Mouse (Mus musculus) neural tube, embryonic 12.5 days (tissue): Measurements from ENCODE around the gene Hoxd8. TPM values are rescaled to one million over a fixed set of nuclear protein-coding genes. Genes with fewer than 3 reads are reported as not detected.

Source experiments
- ATAC-seq: fragments of 200-750 bp; cut with Nextera tagmentation; 2 replicates; pipeline ENCODE4 v1.8.0; 2017; ENCODE audit warnings: low read depth, mild to moderate bottlenecking, moderate TSS enrichment, moderate library complexity; ENCODE audit not compliant: low FRiP score
- H3K27ac ChIP-seq: fragments of 300-500 bp; sonication (generic); 2 replicates; pipeline ENCODE4 v1.5.1; 2016
- H3K27me3 ChIP-seq: fragments of 300-500 bp; sonication (generic); replicated peaks from 2 replicates; pipeline ENCODE4 v1.6.1; 2016; ENCODE audit warnings: mild to moderate bottlenecking
- H3K36me3 ChIP-seq: fragments of 300-500 bp; sonication (generic); 2 replicates; pipeline ENCODE4 v1.6.1; 2016; ENCODE audit warnings: mild to moderate bottlenecking
- H3K4me1 ChIP-seq: fragments of 300-500 bp; sonication (generic); 2 replicates; pipeline ENCODE4 v1.6.1; 2016
- H3K4me2 ChIP-seq: fragments of 300-500 bp; sonication (generic); replicated peaks from 2 replicates; pipeline ENCODE4 v1.6.1; 2016; ENCODE audit warnings: mild to moderate bottlenecking
- H3K4me3 ChIP-seq: fragments of 300-500 bp; sonication (generic); 2 replicates; pipeline ENCODE4 v1.5.1; 2016
- H3K9ac ChIP-seq: fragments of 300-500 bp; sonication (generic); 2 replicates; pipeline ENCODE4 v1.6.1; 2016; ENCODE audit warnings: mild to moderate bottlenecking
- H3K9me3 ChIP-seq: fragments of 300-500 bp; sonication (generic); 2 replicates; pipeline ENCODE4 v1.6.1; 2016; ENCODE audit warnings: mild to moderate bottlenecking
- WGBS: fragments of 180-500 bp; shearing (Covaris S2); methylation state at CpG from one replicate; pipeline ENCODE4 v1.1.7; 2016; 5-methylcytosine and 5-hydroxymethylcytosine counted together
- polyA plus RNA-seq: library from polyadenylated mRNA; unstranded; fragments of >200 nt; fragmentation: Nextera tagmentation; extraction: Ambion mirVana; gene quantifications from 2 replicates; pipeline ENCODE4 v1.2.1, GENCODE M21; 2016

Gene Hoxd8
- polyA plus RNA-seq, 1 experiment from 2014 or later = 20.8 TPM

- Histone ChIP-seq H3K36me3 (no peaks in the 10 kb centered on the region), H3K9me3 (no peaks in the 10 kb centered on the region), H3K27me3 (peaks cover 98% of the 10 kb centered on the region), H3K4me3 (peak overlapping the region; percentile 50), H3K27ac (peak overlapping the region; percentile 53; the same call in 1 of the 2 replicates), H3K4me1 (peaks cover 12% of the 10 kb centered on the region), H3K4me2 (peak overlapping the region; percentile 53), H3K9ac (peak overlapping the region; percentile 53)
- WGBS = under 1% methylated on average over 21 of the region's 21 CpGs
- no peak for ATAC-seq
These were observed 23.6 kb upstream of the Hoxd8 start for GRCm38 (mm10) chr2:74680561-74681398.

GRCm38 (mm10) chr2:74681594-74682531 is 22.6 kb upstream of the Hoxd8 start:
- no peaks in the 10 kb centered on the region for H3K36me3 ChIP-seq
- WGBS = 1% methylated on average over 77 of the region's 78 CpGs
- H3K9me3 ChIP-seq = no peaks in the 10 kb centered on the region
- peak overlapping the region; percentile 50 for H3K4me3 ChIP-seq
- peak overlapping the region; percentile 82 for H3K27ac ChIP-seq
- H3K27me3 ChIP-seq = peaks cover 92% of the 10 kb centered on the region
- ATAC-seq = peak; percentile 55
- peak overlapping the region; percentile 88 for H3K9ac ChIP-seq
- peak overlapping the region; percentile 53 for H3K4me2 ChIP-seq
- peaks cover 12% of the 10 kb centered on the region for H3K4me1 ChIP-seq

DNA sequence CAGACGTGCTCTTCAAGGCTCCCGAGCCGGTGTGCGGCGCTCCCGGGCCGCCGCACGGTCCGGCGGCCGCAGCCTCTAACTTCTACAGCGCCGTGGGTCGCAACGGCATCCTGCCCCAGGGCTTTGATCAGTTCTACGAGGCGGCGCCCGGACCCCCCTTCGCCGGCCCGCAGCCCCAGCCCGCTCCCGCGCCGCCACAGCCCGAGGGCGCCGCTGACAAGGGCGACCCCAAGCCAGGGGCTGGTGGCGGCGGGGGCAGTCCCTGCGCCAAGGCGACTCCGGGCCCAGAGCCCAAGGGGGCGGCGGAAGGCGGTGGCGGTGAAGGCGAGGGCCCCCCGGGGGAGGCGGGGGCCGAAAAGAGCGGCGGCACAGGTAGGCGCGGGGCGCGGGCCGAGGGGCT is 21.6 kb upstream of the Hoxd8 start:
- Histone ChIP-seq H3K27ac (peak overlapping the region; percentile 82; the same call in 1 of the 2 replicates), H3K27me3 (peaks cover 92% of the 10 kb centered on the region), H3K9ac (peak overlapping the region; percentile 88), H3K9me3 (no peaks in the 10 kb centered on the region), H3K4me1 (peaks cover 12% of the 10 kb centered on the region), H3K4me3 (peak overlapping the region; percentile 50), H3K4me2 (peak overlapping the region; percentile 53), H3K36me3 (no peaks in the 10 kb centered on the region)
- no peak for ATAC-seq
- WGBS = under 1% methylated on average over 51 of the region's 51 CpGs

DNA sequence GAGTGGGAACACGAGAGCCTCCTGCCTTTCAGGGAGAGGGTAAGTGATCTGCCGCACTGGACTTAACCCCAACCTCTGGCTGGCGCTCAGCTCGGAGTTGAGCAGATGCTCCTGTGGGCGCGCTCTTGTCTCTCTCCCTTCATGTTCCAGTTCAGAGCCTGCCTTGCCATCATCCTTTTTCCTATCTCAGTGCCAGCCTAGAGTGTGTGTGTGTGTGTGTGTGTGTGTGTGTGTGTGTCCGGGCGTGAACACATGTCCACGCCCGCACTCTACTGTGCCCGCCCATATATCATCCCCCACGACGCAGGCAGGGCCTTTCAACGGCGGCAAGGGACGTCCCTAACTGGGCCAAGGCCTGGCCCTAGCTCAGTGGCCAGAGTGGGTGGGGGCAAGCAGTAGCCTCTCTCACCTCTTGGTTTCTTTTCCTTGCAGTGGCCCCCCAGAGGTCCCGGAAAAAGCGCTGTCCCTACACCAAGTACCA is 20.9 kb upstream of the Hoxd8 start:
- Histone ChIP-seq H3K4me2 (peak overlapping the region; percentile 53), H3K36me3 (no peaks in the 10 kb centered on the region), H3K4me1 (peaks cover 12% of the 10 kb centered on the region), H3K4me3 (peak overlapping the region; percentile 50), H3K9ac (peak overlapping the region; percentile 88), H3K27ac (no peak overlapping the region), H3K27me3 (peaks cover 90% of the 10 kb centered on the region), H3K9me3 (no peaks in the 10 kb centered on the region)
- 0% methylated on average over 17 of the region's 18 CpGs for WGBS
- ATAC-seq = no peak

DNA sequence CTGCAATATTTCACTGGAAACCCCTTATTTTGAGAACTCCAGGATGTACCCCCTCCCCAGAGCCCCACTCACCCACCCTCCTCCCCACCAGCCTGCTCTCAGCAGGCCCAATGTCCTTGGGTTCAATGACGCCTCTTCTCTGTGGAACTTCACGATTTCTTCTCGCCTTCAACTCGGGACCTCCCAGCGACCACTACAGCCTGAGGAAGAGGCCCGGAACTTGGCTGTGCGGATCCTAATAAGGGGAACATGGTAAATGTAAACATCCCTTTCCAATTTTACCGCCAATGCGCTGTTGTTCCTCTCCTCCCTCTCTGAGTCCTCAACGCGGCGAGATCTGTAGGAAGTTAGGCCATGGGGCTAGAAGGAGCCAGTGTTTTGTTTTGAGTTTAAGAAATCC is 20.3 kb upstream of the Hoxd8 start:
- WGBS = under 1% methylated on average over 12 of the region's 12 CpGs
- no peak for ATAC-seq
- Histone ChIP-seq H3K9me3 (no peaks in the 10 kb centered on the region), H3K4me3 (peak overlapping the region; percentile 50), H3K4me2 (peak overlapping the region; percentile 53), H3K4me1 (peaks cover 12% of the 10 kb centered on the region), H3K27me3 (peaks cover 88% of the 10 kb centered on the region), H3K36me3 (no peaks in the 10 kb centered on the region), H3K27ac (no peak overlapping the region), H3K9ac (peak overlapping the region; percentile 88)

GRCm38 (mm10) chr2:74685059-74685603 is 19.3 kb upstream of the Hoxd8 start:
- H3K9ac ChIP-seq = no peak overlapping the region
- ATAC-seq = no peak
- peak overlapping the region; percentile 5 for H3K4me3 ChIP-seq
- WGBS = 9% methylated on average over 4 of the region's 4 CpGs
- peaks cover 12% of the 10 kb centered on the region for H3K4me1 ChIP-seq
- H3K9me3 ChIP-seq = no peaks in the 10 kb centered on the region
- H3K27me3 ChIP-seq = peaks cover 86% of the 10 kb centered on the region
- H3K27ac ChIP-seq = no peak overlapping the region
- peak overlapping the region; percentile 53 for H3K4me2 ChIP-seq
- H3K36me3 ChIP-seq = no peaks in the 10 kb centered on the region

DNA sequence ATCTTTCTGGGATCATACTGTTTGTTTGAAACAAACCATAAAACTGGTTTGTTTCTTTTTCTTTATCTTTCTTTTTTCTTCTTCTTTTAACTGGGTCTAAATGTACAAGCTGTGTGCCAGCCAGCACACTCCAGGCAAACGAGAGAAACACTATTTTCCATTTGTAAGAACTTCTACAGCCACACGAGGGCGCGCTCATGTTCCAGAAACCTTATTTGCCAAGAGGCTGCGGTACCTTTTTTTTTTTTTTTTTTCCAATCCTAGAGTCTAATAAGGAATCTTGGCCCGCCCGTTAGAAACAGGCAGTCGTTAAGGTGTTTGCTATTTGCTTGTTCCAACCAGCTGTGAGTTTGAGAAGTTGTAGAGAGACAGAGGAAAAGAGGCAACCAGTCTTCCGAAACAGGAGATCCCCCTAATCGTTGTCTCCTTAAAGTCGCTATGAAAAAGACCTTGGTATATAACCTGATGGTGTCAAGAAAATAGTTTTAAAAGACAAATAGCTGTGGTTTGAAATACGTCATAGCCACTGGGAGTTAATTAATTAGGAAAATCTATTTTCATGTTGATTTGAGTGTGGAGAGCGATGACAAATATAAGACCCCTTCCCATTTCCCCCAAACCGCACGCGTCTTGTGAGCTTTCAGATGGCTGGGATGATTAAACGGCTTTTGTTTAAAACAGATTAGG is 18.0 kb upstream of the Hoxd8 start:
- ATAC-seq = no peak
- Histone ChIP-seq H3K27me3 (peaks cover 80% of the 10 kb centered on the region), H3K36me3 (no peaks in the 10 kb centered on the region), H3K9me3 (no peaks in the 10 kb centered on the region), H3K4me1 (peaks cover 12% of the 10 kb centered on the region), H3K4me2 (peak overlapping the region; percentile 55), H3K27ac (no peak overlapping the region), H3K4me3 (peak overlapping the region; percentile 43), H3K9ac (peak overlapping the region; percentile 70; the same call in 1 of the 2 replicates)
- 4% methylated on average over 17 of the region's 17 CpGs for WGBS

GRCm38 (mm10) chr2:74686988-74687697 is 17.3 kb upstream of the Hoxd8 start:
- peak overlapping the region; percentile 55 for H3K4me2 ChIP-seq
- H3K9me3 ChIP-seq = no peaks in the 10 kb centered on the region
- no peaks in the 10 kb centered on the region for H3K36me3 ChIP-seq
- WGBS = under 1% methylated on average over 27 of the region's 27 CpGs
- H3K27me3 ChIP-seq = peaks cover 80% of the 10 kb centered on the region
- H3K27ac ChIP-seq = no peak overlapping the region
- H3K4me3 ChIP-seq = peak overlapping the region; percentile 43
- no peak for ATAC-seq
- H3K4me1 ChIP-seq = peaks cover 9% of the 10 kb centered on the region
- peak overlapping the region; percentile 70 for H3K9ac ChIP-seq

DNA sequence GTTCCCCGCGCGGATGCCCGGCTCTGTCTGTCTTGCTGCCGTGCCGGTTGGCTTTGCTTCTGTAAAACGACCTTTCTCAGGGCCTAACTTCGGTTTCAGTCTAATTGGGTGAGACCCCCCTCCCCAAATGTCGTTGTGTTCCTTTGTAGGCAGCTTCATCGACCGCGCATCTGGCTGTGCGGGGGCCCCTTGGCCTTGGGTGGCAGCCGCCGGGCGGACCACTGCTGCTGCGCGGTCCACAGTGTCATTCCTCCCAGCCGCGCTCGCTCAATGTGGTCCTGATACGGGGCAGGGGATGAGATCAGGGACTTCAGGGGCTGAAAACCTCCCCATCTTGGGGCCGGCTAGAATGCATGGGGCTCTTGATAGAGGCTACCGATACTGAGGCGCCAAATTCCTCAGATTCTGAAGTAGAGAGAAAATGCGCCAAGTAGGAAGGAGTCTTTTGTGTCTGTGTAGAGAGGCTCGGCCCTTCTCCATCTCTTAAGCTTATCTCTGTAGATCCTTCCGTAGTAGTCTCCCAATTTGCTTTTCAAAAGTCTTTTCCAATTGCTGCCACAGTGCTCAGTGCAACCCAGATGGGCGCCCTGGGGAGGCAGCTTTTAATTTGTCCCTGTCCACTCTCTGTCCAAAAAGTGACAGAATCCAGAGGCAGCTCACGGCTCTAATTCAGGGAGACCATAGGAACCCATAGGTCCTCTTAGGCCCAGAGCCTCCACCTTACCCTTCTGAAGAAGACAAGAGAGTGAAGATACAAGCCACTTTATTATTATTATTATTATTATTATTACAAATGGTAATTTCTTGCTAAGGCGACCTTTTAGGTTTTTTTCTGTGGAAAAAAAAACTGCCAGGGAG is 16.5 kb upstream of the Hoxd8 start:
- Histone ChIP-seq H3K27ac (no peak overlapping the region; the same call in 1 of the 2 replicates), H3K36me3 (no peaks in the 10 kb centered on the region), H3K9ac (peak overlapping the region; percentile 70), H3K4me3 (peak overlapping the region; percentile 43), H3K9me3 (no peaks in the 10 kb centered on the region), H3K4me2 (peak overlapping the region; percentile 55), H3K27me3 (peaks cover 80% of the 10 kb centered on the region), H3K4me1 (peaks cover under 1% of the 10 kb centered on the region)
- WGBS = 1% methylated on average over 31 of the region's 31 CpGs
- no peak for ATAC-seq

DNA sequence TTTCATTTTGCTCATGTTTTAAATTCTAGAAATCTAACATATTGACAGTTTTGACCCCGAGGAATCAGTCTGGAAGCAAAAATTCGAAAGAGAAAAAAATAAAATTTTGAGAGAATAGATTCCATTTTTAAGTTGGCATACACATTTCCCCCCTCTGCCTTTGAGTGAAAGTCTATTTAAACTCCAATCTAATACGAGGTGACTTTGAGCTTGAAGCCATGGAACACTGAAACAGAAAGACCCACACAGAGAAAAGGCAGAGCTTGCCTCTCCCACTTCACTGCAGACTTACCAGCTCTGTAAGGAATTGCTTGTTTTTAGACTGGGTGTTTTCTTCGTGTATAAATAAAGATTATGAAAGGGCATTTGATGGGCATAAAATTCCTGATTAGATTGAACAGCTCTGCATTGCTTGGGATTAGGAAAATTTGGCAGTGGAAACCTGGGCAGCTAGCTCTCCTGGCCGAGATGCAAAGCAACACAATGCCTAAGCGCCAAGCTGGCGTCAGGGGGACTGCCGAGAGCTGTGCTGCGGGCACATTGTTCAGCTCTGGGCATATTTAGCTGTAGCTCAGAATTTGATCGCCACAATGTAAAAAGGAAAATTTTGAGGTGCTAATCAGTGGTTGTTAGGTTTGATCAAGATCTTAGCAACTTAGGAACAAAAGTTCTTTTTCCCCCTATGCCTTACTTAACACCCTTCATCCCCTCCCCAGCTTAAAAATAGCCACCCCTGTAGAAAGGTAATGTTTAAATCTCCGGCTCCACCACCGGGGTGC is 15.4 kb upstream of the Hoxd8 start:
- no peaks in the 10 kb centered on the region for H3K4me1 ChIP-seq
- no peak for ATAC-seq
- H3K4me2 ChIP-seq = peak overlapping the region; percentile 55
- H3K27me3 ChIP-seq = peaks cover 79% of the 10 kb centered on the region
- H3K36me3 ChIP-seq = no peaks in the 10 kb centered on the region
- H3K9me3 ChIP-seq = no peaks in the 10 kb centered on the region
- H3K9ac ChIP-seq = peak overlapping the region; percentile 61
- H3K4me3 ChIP-seq = peak overlapping the region; percentile 30; the same call in 1 of the 2 replicates
- WGBS = 3% methylated on average over 12 of the region's 12 CpGs
- H3K27ac ChIP-seq = peak overlapping the region; percentile 80; the same call in 1 of the 2 replicates
